Mouse (Mus musculus) neural tube, embryonic 12.5 days (tissue): Measurements from ENCODE around the gene Ppm1e. TPM values are rescaled to one million over a fixed set of nuclear protein-coding genes. Genes with fewer than 3 reads are reported as not detected.

Experiments
- ATAC-seq: fragments of 200-750 bp; cut with Nextera tagmentation; 2 replicates; pipeline ENCODE4 v1.8.0; 2017; ENCODE audit warnings: low read depth, mild to moderate bottlenecking, moderate TSS enrichment, moderate library complexity; ENCODE audit not compliant: low FRiP score
- H3K27ac ChIP-seq: fragments of 300-500 bp; sonication (generic); 2 replicates; pipeline ENCODE4 v1.5.1; 2016
- H3K27me3 ChIP-seq: fragments of 300-500 bp; sonication (generic); replicated peaks from 2 replicates; pipeline ENCODE4 v1.6.1; 2016; ENCODE audit warnings: mild to moderate bottlenecking
- H3K36me3 ChIP-seq: fragments of 300-500 bp; sonication (generic); 2 replicates; pipeline ENCODE4 v1.6.1; 2016; ENCODE audit warnings: mild to moderate bottlenecking
- H3K4me1 ChIP-seq: fragments of 300-500 bp; sonication (generic); 2 replicates; pipeline ENCODE4 v1.6.1; 2016
- H3K4me2 ChIP-seq: fragments of 300-500 bp; sonication (generic); replicated peaks from 2 replicates; pipeline ENCODE4 v1.6.1; 2016; ENCODE audit warnings: mild to moderate bottlenecking
- H3K4me3 ChIP-seq: fragments of 300-500 bp; sonication (generic); 2 replicates; pipeline ENCODE4 v1.5.1; 2016
- H3K9ac ChIP-seq: fragments of 300-500 bp; sonication (generic); 2 replicates; pipeline ENCODE4 v1.6.1; 2016; ENCODE audit warnings: mild to moderate bottlenecking
- H3K9me3 ChIP-seq: fragments of 300-500 bp; sonication (generic); 2 replicates; pipeline ENCODE4 v1.6.1; 2016; ENCODE audit warnings: mild to moderate bottlenecking
- WGBS: fragments of 180-500 bp; shearing (Covaris S2); methylation state at CpG from one replicate; pipeline ENCODE4 v1.1.7; 2016; 5-methylcytosine and 5-hydroxymethylcytosine counted together
- polyA plus RNA-seq: library from polyadenylated mRNA; unstranded; fragments of >200 nt; fragmentation: Nextera tagmentation; extraction: Ambion mirVana; gene quantifications from 2 replicates; pipeline ENCODE4 v1.2.1, GENCODE M21; 2016

The Ppm1e gene
- polyA plus RNA-seq, 1 experiment from 2014 or later = 24.9 TPM

DNA sequence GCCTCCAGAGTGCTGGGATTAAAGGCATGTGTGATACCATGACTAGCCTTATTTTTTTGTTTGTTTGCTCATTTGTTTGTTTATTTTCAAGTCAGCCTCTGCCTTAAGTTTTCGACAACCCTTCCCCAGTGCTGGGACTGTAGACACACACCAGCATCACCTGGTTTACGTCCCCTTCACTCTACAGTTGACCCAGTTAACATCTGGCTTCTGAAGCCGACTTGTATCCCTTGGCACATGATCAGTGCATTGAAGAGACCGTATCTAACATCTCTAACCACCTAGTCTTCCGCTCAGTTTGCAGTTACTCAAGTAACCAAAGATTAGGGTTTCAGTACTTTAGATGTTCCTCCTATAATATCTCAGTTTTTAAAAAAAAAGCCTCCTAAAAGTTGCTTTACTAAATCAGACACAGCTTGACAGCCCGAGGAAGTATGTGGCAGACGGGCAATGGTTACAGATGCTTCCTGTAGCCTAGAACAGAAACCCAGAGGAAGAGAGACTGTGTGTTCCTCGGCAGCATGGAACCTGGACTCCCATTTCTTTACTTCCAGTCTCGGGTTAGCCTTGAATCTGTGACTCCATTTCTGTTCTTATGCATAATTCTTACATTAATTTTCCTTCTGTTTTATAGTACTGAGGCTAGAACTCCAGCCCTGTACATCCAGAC, 113.5 kb downstream of the Ppm1e start:
- no peak for ATAC-seq
- no peak overlapping the region for H3K4me3 ChIP-seq
- H3K27me3 ChIP-seq = no peaks in the 10 kb centered on the region
- no peak overlapping the region for H3K9ac ChIP-seq
- H3K4me2 ChIP-seq = no peak overlapping the region
- 89% methylated on average over 9 of the region's 9 CpGs for WGBS
- no peaks in the 10 kb centered on the region for H3K9me3 ChIP-seq
- peaks cover 2% of the 10 kb centered on the region; the same call in 1 of the 2 replicates for H3K4me1 ChIP-seq
- no peak overlapping the region for H3K27ac ChIP-seq
- H3K36me3 ChIP-seq = peaks cover 6% of the 10 kb centered on the region; the same call in 1 of the 2 replicates

DNA sequence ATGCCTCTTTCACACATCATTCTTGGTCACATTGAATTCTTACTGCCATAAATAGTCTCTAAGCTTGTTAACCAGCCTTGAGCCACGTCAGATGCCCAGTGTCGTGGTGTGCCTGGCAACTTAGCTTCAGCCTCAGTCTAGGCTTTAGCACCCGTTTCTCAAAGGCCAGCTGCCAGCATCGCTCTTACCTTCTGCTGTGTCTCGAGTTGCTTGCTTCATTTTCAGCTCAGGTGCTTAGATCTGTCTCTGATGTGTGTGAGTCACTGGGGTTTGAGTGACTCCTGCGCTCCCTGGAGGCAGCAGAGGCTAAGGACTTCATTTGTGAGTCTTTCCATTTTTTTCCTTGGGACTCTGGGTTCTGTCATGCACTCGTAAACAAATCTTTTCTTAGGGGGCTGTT, 117.6 kb downstream of the Ppm1e start:
- Histone ChIP-seq H3K27ac (no peak overlapping the region), H3K9me3 (no peaks in the 10 kb centered on the region), H3K36me3 (peaks cover 6% of the 10 kb centered on the region; the same call in 1 of the 2 replicates), H3K27me3 (no peaks in the 10 kb centered on the region), H3K4me3 (no peak overlapping the region), H3K4me1 (no peaks in the 10 kb centered on the region), H3K9ac (no peak overlapping the region), H3K4me2 (no peak overlapping the region)
- 86% methylated on average over 7 of the region's 7 CpGs for WGBS
- no peak for ATAC-seq

DNA sequence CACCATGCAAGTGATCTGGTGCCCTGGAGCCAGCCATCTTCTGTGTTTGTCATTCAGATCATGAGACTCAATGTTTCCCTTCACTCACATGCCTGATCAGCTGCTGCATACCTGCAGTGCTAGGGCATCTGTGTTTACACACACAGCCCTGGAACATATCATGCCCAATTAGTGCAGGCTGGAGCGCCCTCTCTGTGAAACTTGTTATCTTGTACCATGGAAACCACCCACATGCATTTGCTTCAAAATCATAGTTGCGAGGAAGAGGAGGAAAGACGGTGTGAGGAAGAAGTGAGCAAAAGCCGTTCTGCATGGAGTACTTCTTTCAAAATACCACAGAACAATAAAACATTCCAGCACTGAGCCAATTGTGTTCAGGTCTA, 118.0 kb downstream of the Ppm1e start:
- Histone ChIP-seq H3K4me3 (no peak overlapping the region), H3K27ac (no peak overlapping the region), H3K9ac (no peak overlapping the region), H3K9me3 (no peaks in the 10 kb centered on the region), H3K4me2 (no peak overlapping the region), H3K36me3 (peaks cover 6% of the 10 kb centered on the region; the same call in 1 of the 2 replicates), H3K4me1 (no peaks in the 10 kb centered on the region), H3K27me3 (no peaks in the 10 kb centered on the region)
- 93% methylated on average over 4 of the region's 4 CpGs for WGBS
- ATAC-seq = no peak

DNA sequence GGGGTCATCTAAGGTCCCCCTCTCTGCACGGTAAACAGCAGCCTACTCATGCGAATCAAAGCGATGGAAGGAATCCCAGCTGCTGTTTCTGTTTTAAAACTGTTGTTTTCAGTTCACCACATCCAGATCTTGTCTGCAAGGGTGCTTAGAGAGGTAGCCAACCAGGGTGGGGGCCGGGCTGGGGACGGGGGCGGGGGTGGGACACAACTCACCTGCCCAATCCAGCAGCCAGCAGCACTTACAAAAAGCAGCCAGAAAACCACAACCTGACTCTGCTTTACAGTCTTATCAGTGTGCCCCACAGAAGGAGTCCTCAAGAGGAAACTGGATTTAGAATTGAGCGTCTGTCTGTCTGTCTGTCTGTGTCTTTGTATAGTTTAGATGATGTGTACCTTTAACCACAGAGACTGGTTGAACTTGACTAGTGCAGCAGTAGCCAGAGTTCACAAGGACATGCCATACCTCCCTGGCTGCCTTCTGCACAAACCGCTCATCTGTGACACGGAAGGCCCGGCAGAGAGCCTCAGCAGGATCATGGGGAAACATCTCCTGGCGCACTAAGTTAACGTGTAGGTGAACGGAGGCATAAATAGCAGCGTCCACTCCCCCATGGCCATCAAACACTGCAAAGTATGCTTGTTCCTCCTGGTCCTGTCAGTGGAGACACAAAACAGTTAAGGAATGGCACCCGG, 118.5 kb downstream of the Ppm1e start:
- Histone ChIP-seq H3K9ac (no peak overlapping the region), H3K4me1 (no peaks in the 10 kb centered on the region), H3K27me3 (no peaks in the 10 kb centered on the region), H3K9me3 (no peaks in the 10 kb centered on the region), H3K36me3 (peaks cover 10% of the 10 kb centered on the region; the same call in 1 of the 2 replicates), H3K4me2 (no peak overlapping the region), H3K4me3 (no peak overlapping the region), H3K27ac (no peak overlapping the region)
- WGBS = 90% methylated on average over 15 of the region's 15 CpGs
- no peak for ATAC-seq

DNA sequence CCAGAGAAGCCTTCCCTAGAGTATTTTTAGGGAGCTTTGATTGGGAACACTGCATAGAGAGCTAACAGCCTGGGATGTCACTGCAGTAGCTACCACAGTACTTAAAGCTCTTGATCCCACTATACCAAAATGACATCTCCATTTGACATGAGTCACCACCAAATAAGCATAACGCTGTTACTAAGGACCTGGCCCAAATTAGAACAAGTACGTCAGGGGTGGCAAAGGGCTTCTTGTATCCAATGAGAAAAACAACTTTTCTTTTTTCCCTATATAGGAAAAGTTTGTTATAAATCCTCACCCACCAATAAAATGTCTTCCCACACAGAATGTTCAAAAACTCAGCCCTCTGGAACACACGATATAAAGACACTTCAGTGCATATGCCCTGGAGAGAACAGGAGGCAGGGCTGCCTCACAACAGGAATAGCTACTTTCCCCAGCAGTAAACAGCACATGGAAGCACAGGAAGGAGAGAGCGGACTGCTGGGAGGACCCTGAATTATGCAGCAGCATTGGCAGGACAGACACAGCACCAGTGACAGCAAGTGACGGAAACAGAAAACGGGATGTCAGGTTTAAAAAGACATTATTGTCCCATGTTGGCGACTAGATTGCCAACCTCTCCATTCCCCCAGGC, 119.8 kb downstream of the Ppm1e start:
- ATAC-seq = no peak
- no peak overlapping the region for H3K27ac ChIP-seq
- H3K27me3 ChIP-seq = no peaks in the 10 kb centered on the region
- H3K4me1 ChIP-seq = no peaks in the 10 kb centered on the region
- no peaks in the 10 kb centered on the region for H3K9me3 ChIP-seq
- H3K36me3 ChIP-seq = peaks cover 15% of the 10 kb centered on the region
- H3K9ac ChIP-seq = no peak overlapping the region
- 87% methylated on average over 7 of the region's 7 CpGs for WGBS
- no peak overlapping the region for H3K4me2 ChIP-seq
- H3K4me3 ChIP-seq = no peak overlapping the region

DNA sequence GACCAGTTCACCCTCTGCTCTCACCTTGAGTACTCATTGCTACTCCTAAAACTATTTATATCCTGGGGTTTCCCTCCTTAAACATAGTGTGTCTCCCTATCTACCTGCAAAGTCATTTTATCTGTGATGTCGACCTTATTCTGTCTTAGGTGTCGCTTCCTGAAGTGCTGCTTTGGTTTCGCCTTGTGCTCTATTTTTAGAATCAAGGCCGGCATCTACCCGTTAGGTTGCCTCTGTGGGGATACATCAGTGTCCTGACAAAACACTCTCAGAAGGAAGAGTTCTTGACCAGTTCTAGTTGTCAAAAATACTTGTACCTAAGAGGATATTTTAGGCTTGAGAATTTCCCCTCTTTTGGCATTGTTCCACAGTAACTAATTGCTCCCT, 123.3 kb downstream of the Ppm1e start:
- H3K36me3 ChIP-seq = peaks cover 17% of the 10 kb centered on the region
- H3K27me3 ChIP-seq = no peaks in the 10 kb centered on the region
- H3K4me3 ChIP-seq = no peak overlapping the region
- no peak overlapping the region for H3K4me2 ChIP-seq
- 90% methylated on average over 5 of the region's 5 CpGs for WGBS
- no peaks in the 10 kb centered on the region for H3K9me3 ChIP-seq
- no peak overlapping the region for H3K27ac ChIP-seq
- no peaks in the 10 kb centered on the region for H3K4me1 ChIP-seq
- ATAC-seq = no peak
- H3K9ac ChIP-seq = no peak overlapping the region

DNA sequence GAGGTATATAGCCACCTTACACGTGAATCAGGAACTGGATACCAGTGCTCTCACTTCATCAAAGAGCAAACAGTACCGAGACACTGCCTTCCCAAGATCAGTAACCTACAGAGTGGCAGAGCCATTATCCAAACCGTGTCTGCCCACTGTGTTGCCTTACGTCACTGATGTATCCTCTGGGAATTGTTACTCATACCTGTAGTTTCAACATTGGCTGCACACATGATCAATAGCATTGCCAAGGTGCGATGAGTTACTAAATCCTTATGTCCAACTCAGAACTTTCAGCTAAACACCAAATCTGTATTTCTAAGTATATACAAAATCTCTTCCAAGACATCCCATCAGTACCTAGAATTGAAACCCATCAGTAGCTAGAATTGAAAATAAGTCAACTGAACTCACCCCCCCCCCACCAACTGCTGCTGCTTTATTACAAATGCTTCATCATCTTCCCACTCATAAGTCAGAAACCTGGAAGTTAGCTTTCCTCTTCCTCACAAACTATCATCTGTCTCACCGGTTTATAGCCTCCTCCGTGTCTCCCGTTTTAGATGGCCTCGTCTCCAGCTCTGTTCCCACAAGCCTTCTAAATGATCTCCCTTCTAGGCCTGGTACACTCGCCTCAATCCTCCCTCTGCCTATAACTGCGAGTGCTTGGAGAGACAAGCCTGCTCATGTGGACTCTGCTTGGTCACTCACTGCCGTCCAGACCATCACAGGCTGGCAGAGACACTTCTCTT, 123.9 kb downstream of the Ppm1e start:
- H3K27me3 ChIP-seq = no peaks in the 10 kb centered on the region
- WGBS = 89% methylated on average over 12 of the region's 12 CpGs
- H3K4me1 ChIP-seq = no peaks in the 10 kb centered on the region
- no peak overlapping the region for H3K4me2 ChIP-seq
- no peak overlapping the region for H3K9ac ChIP-seq
- ATAC-seq = no peak
- no peak overlapping the region for H3K27ac ChIP-seq
- H3K4me3 ChIP-seq = no peak overlapping the region
- no peaks in the 10 kb centered on the region for H3K9me3 ChIP-seq
- peaks cover 15% of the 10 kb centered on the region for H3K36me3 ChIP-seq

DNA sequence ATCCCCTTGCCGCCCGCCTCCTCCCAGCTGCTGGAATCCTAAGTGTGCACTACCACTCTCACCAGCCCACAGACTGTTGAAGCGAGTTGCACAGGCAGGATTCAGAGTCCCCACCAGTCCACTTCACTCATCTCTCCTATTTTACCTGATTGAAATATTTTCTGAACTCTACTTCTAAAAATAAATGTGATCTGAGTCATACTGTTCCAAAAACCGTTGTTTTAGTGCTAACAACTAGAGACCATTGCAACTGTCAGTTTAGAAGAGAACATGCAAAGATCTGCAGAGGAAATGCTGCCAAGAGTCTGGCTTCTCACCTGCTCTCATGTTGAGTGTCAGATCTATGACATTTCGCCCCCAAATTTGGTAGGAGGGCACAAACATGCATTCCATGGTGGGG, 125.4 kb downstream of the Ppm1e start:
- ATAC-seq = no peak
- Histone ChIP-seq H3K27me3 (no peaks in the 10 kb centered on the region), H3K9me3 (no peaks in the 10 kb centered on the region), H3K27ac (no peak overlapping the region), H3K9ac (no peak overlapping the region), H3K36me3 (peaks cover 21% of the 10 kb centered on the region), H3K4me1 (no peaks in the 10 kb centered on the region), H3K4me2 (no peak overlapping the region), H3K4me3 (no peak overlapping the region)
- 90% methylated on average over 5 of the region's 5 CpGs for WGBS

DNA sequence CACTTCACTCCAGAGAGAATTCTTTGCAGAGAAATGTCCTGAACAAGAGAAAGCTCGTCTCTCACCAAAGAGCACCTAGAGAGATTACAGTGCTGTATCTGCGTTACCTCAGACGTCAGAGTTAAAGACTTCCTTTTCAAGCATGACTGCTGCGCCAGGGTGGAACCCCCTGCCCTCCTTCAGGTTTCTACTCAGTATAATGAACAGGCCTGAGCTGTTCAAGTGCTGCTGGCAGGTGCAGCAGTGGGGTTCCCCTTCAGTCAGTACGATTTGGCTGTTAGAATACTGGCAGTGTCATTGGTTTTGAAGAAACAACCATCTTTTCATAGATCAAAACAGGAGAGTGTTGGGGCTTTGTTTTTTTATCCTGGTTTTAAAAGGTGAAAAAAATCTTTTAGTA, 131.8 kb downstream of the Ppm1e start:
- Histone ChIP-seq H3K27ac (no peak overlapping the region), H3K9me3 (no peaks in the 10 kb centered on the region), H3K9ac (no peak overlapping the region), H3K4me3 (no peak overlapping the region), H3K4me1 (no peaks in the 10 kb centered on the region), H3K36me3 (peaks cover 25% of the 10 kb centered on the region), H3K4me2 (no peak overlapping the region), H3K27me3 (no peaks in the 10 kb centered on the region)
- no peak for ATAC-seq
- WGBS = 86% methylated on average over 5 of the region's 5 CpGs

DNA sequence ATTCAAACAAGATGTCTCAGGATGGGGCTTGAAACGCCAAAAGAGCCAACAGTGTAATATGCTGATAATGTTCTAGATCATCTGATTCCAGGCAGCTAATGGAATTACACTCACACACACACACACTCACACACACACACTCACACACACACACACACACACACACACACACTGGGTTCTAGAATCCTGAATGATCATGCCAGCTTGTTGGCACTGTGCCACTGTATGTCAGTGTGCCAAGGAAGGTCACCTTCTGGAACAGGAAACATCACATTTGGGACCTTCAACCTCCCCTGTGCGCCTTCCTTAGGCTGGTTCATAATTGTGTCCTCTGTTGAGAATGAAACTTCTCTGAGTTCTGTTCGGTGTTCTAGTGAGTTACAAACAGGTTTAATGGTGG, 136.1 kb downstream of the Ppm1e start:
- no peaks in the 10 kb centered on the region for H3K4me1 ChIP-seq
- 96% methylated on average over 3 of the region's 3 CpGs for WGBS

DNA sequence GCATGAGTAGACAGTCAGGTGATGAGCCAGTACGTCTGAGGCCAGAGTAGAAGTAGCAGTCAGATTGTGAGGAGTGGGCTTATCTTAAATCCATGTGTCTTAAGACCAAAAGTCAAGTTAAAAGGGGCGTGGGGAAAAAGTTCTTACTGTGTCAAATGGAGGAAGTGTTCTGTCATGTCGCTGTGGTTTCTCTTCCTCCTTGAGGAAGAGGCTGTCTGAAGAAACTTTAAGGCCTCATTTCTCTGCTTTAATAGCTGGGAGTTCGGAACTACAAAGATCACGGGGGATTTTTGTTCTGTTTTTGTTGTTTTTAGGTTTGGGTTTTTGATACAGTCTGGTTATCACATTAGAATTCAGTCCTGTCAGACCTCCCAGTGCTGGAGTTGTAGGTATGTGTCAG, 146.5 kb downstream of the Ppm1e start:
- H3K27ac ChIP-seq = no peak overlapping the region
- H3K9me3 ChIP-seq = no peaks in the 10 kb centered on the region
- H3K4me3 ChIP-seq = no peak overlapping the region
- no peak overlapping the region for H3K9ac ChIP-seq
- H3K36me3 ChIP-seq = peaks cover 20% of the 10 kb centered on the region
- H3K27me3 ChIP-seq = no peaks in the 10 kb centered on the region
- H3K4me1 ChIP-seq = no peaks in the 10 kb centered on the region
- WGBS = 86% methylated on average over 5 of the region's 5 CpGs
- no peak overlapping the region for H3K4me2 ChIP-seq
- no peak for ATAC-seq

More for the DNA sequence above, 136.1 kb downstream of the Ppm1e start:
- Histone ChIP-seq H3K4me2 (no peak overlapping the region), H3K4me3 (no peak overlapping the region), H3K9me3 (no peaks in the 10 kb centered on the region), H3K27me3 (no peaks in the 10 kb centered on the region), H3K36me3 (peaks cover 18% of the 10 kb centered on the region; the same call in 1 of the 2 replicates), H3K9ac (no peak overlapping the region), H3K27ac (no peak overlapping the region)
- ATAC-seq = no peak
